Mouse (Mus musculus) lung, embryonic 14.5 days (tissue): ENCODE results near the gene Ice2. TPM values are rescaled to one million over a fixed set of nuclear protein-coding genes. Genes with fewer than 3 reads are reported as not detected.
A peak's percentile ranks its signal among the peaks of the same experiment; 100 is the strongest.

Experiments
- ATAC-seq: fragments of 200-750 bp; cut with Nextera tagmentation; 2 replicates; pipeline ENCODE4 v1.8.0; 2017; ENCODE audit warnings: mild to moderate bottlenecking, moderate TSS enrichment, moderate library complexity; ENCODE audit not compliant: insufficient read depth
- DNase-seq: peaks from one replicate; pipeline ENCODE4 v3.0.0-alpha.2; 2015
- H3K27ac ChIP-seq: fragments of 300-500 bp; sonication (generic); 2 replicates; pipeline ENCODE4 v1.5.1; 2014; ENCODE audit warnings: low read depth, mild to moderate bottlenecking, moderate library complexity
- H3K27me3 ChIP-seq: fragments of 300-500 bp; sonication (generic); 2 replicates; pipeline ENCODE4 v1.6.1; 2014; ENCODE audit warnings: low read length, control low read depth; ENCODE audit not compliant: insufficient read depth
- H3K36me3 ChIP-seq: fragments of 300-500 bp; sonication (generic); 2 replicates; pipeline ENCODE4 v1.6.1; 2014; ENCODE audit warnings: control low read depth; ENCODE audit not compliant: insufficient read depth
- H3K4me1 ChIP-seq: fragments of 300-500 bp; sonication (generic); 2 replicates; pipeline ENCODE4 v1.6.1; 2014; ENCODE audit warnings: antibody characterized with exemption, control low read depth; ENCODE audit not compliant: insufficient read depth
- H3K4me2 ChIP-seq: fragments of 300-500 bp; sonication (generic); 2 replicates; pipeline ENCODE4 v1.6.1; 2014; ENCODE audit warnings: mild to moderate bottlenecking
- H3K4me3 ChIP-seq: fragments of 300-500 bp; sonication (generic); 2 replicates; pipeline ENCODE4 v1.5.1; 2014; ENCODE audit warnings: low read depth, low read length
- H3K9ac ChIP-seq: fragments of 300-500 bp; sonication (generic); 2 replicates; pipeline ENCODE4 v1.6.1; 2014
- H3K9me3 ChIP-seq: fragments of 300-500 bp; sonication (generic); 2 replicates; pipeline ENCODE4 v1.6.1; 2016; ENCODE audit warnings: low read depth, low read length, control low read depth
- CTCF ChIP-seq: IDR thresholded peaks from 2 replicates; pipeline ENCODE4 v1.5.1; 2016; ENCODE audit warnings: antibody characterized with exemption, low read depth
- WGBS: fragments of 180-500 bp; shearing (Covaris S2); extraction: QIAGEN DNeasy Blood & Tissue Kit; methylation state at CpG from one replicate; pipeline ENCODE4 v1.1.7; 2014; 5-methylcytosine and 5-hydroxymethylcytosine counted together
- polyA plus RNA-seq: library from polyadenylated mRNA; unstranded; fragments of >200 nt; fragmentation: Nextera tagmentation; extraction: Ambion mirVana; gene quantifications from 2 replicates; pipeline ENCODE4 v1.2.1, GENCODE M21; 2014

Gene Ice2
- polyA plus RNA-seq, 1 experiment from 2014 or later: 24.0 TPM

- TF ChIP-seq CTCF: no peak
- Histone ChIP-seq H3K27me3 (no peaks in the 10 kb centered on the region), H3K4me1 (peaks cover 46% of the 10 kb centered on the region), H3K4me2 (no peak overlapping the region), H3K9me3 (no peaks in the 10 kb centered on the region), H3K27ac (peak overlapping the region; percentile 67; the same call in 1 of the 2 replicates), H3K36me3 (peaks cover 45% of the 10 kb centered on the region), H3K9ac (no peak overlapping the region), H3K4me3 (no peak overlapping the region)
- ATAC-seq (peak; percentile 78), DNase-seq (peak; percentile 83)
- WGBS: 13% methylated on average over 9 of the region's 9 CpGs
These were observed 71.3 kb downstream of the Ice2 start for GRCm38 (mm10) chr9:69468991-69469390.

- ATAC-seq (no peak), DNase-seq (no peak)
- WGBS: 41% methylated on average over 5 of the region's 5 CpGs
- no peaks in the 10 kb centered on the region for H3K27me3 ChIP-seq
- peaks cover 46% of the 10 kb centered on the region for H3K4me1 ChIP-seq
- TF ChIP-seq CTCF: no peak
- H3K27ac ChIP-seq: peak overlapping the region; percentile 86
- peaks cover 46% of the 10 kb centered on the region for H3K36me3 ChIP-seq
- no peak overlapping the region for H3K4me3 ChIP-seq
- no peaks in the 10 kb centered on the region for H3K9me3 ChIP-seq
- H3K9ac ChIP-seq: no peak overlapping the region
- peak overlapping the region; percentile 39; the same call in 1 of the 2 replicates for H3K4me2 ChIP-seq
These were observed 72.7 kb downstream of the Ice2 start for GRCm38 (mm10) chr9:69470362-69470761.

GRCm38 (mm10) chr9:69470921-69471320 lies 73.2 kb downstream of the Ice2 start:
- H3K36me3 ChIP-seq: peaks cover 41% of the 10 kb centered on the region
- peaks cover 45% of the 10 kb centered on the region for H3K4me1 ChIP-seq
- ATAC-seq: peak; percentile 80
- no peak overlapping the region for H3K9ac ChIP-seq
- H3K4me2 ChIP-seq: peak overlapping the region; percentile 39; the same call in 1 of the 2 replicates
- no peak overlapping the region for H3K4me3 ChIP-seq
- no peak for TF ChIP-seq CTCF
- H3K27ac ChIP-seq: peak overlapping the region; percentile 86
- H3K27me3 ChIP-seq: no peaks in the 10 kb centered on the region
- WGBS: 6% methylated on average over 6 of the region's 6 CpGs
- H3K9me3 ChIP-seq: no peaks in the 10 kb centered on the region
- peak; percentile 87 for DNase-seq

- Histone ChIP-seq H3K4me3 (no peak overlapping the region), H3K27me3 (no peaks in the 10 kb centered on the region), H3K4me2 (no peak overlapping the region), H3K36me3 (peaks cover 35% of the 10 kb centered on the region), H3K9ac (no peak overlapping the region), H3K4me1 (peaks cover 32% of the 10 kb centered on the region), H3K27ac (peak overlapping the region; percentile 51; the same call in 1 of the 2 replicates), H3K9me3 (no peaks in the 10 kb centered on the region)
- DNase-seq: peak; percentile 96
- WGBS: 35% methylated on average over 6 of the region's 6 CpGs
- TF ChIP-seq CTCF: no peak
- ATAC-seq: peak; percentile 67
These were observed 75.0 kb downstream of the Ice2 start for GRCm38 (mm10) chr9:69472724-69473123.

- ATAC-seq (no peak), DNase-seq (no peak)
- no peaks in the 10 kb centered on the region for H3K27me3 ChIP-seq
- H3K9ac ChIP-seq: no peak overlapping the region
- no peak overlapping the region for H3K4me3 ChIP-seq
- no peak for TF ChIP-seq CTCF
- H3K4me2 ChIP-seq: no peak overlapping the region
- no peak overlapping the region for H3K27ac ChIP-seq
- peaks cover 46% of the 10 kb centered on the region for H3K36me3 ChIP-seq
- WGBS: 70% methylated on average over 6 of the region's 6 CpGs
- peaks cover 14% of the 10 kb centered on the region for H3K4me1 ChIP-seq
- no peaks in the 10 kb centered on the region for H3K9me3 ChIP-seq
These were observed 78.2 kb downstream of the Ice2 start for GRCm38 (mm10) chr9:69475873-69476272.

GRCm38 (mm10) chr9:69477195-69477823 lies 79.6 kb downstream of the Ice2 start:
- WGBS: 56% methylated on average over 14 of the region's 14 CpGs
- Histone ChIP-seq H3K4me2 (no peak overlapping the region), H3K36me3 (peaks cover 55% of the 10 kb centered on the region), H3K27ac (no peak overlapping the region), H3K4me3 (no peak overlapping the region), H3K27me3 (no peaks in the 10 kb centered on the region), H3K4me1 (peaks cover 5% of the 10 kb centered on the region; the same call in 1 of the 2 replicates), H3K9ac (no peak overlapping the region), H3K9me3 (no peaks in the 10 kb centered on the region)
- ATAC-seq (no peak), DNase-seq (peak; percentile 15)
- TF ChIP-seq CTCF: no peak

- Histone ChIP-seq H3K4me2 (no peak overlapping the region), H3K27ac (no peak overlapping the region), H3K4me1 (peaks cover 5% of the 10 kb centered on the region; the same call in 1 of the 2 replicates), H3K36me3 (peaks cover 60% of the 10 kb centered on the region), H3K9me3 (no peaks in the 10 kb centered on the region), H3K27me3 (no peaks in the 10 kb centered on the region), H3K4me3 (no peak overlapping the region), H3K9ac (no peak overlapping the region)
- ATAC-seq: no peak
- no peak for TF ChIP-seq CTCF
- no peak for DNase-seq
- 58% methylated on average over 6 of the region's 6 CpGs for WGBS
These were observed 80.1 kb downstream of the Ice2 start for GRCm38 (mm10) chr9:69477824-69478222.
